Mouse (Mus musculus) lung, postnatal 0 days (tissue): ENCODE results near the gene F7.

Experiments used
- CTCF ChIP-seq: IDR thresholded peaks from 2 replicates; pipeline ENCODE4 v1.5.1; 2016; ENCODE audit warnings: antibody characterized with exemption, mild to moderate bottlenecking
- EP300 ChIP-seq: IDR thresholded peaks from 2 replicates; pipeline ENCODE4 v1.6.1; 2016; ENCODE audit warnings: antibody characterized with exemption, mild to moderate bottlenecking, control low read depth

DNA sequence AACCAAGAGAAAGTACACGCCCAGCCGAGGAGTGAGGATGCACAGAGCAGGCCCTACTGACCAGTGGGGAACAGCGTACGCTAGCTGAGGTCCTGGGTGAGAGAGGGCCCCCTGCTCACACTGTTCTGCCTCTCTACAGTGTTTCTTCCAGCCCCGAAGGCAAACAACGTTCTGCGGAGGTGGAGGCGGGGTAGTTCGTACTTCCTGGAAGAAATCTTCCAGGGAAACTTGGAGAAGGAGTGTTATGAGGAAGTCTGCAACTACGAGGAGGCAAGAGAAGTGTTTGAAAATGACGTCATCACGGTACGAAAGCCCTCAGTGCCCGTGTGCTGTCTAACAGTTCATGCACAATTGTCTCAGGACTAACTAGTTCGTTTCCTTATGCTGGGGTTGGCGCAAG lies 37.3 kb downstream of the F7 start:
- TF ChIP-seq CTCF (no peak), EP300 (0 out of 2 replicates have a peak, but pooled peaks have one; percentile 28)
